Mouse (Mus musculus): ENCODE results near the gene Lrrfip1. TPM values are rescaled to one million over a fixed set of nuclear protein-coding genes. Genes with fewer than 3 reads are reported as not detected.
A peak's percentile ranks its signal among the peaks of the same experiment; 100 is the strongest.

Gene Lrrfip1
- polyA plus RNA-seq, 1 experiment from 2014 or later: 122 TPM

DNA sequence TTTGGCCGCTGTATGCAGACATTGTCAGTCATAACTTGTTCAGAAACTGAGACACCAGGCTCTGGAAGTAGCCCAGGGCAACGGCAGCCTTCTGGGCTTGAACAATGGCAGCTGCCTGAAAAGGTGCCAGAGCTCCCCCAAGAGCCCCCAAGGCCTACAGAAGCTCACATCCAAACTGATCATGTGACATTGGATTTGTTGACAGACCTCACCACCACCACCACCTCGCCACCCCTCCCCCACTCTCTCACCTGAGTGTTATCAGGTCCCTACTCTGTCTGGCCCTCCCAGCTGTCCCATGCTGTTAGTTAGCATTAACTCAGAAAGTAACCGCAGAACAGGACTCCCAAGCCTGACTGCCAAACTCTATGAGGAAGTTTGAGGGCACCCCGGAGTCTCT is 44.7 kb downstream of the Lrrfip1 start:
- Histone ChIP-seq H3K9ac (peak overlapping the region; percentile 61), H3K4me2 (peak overlapping the region; percentile 20; the same call in 1 of the 2 replicates), H3K9me3 (no peaks in the 10 kb centered on the region), H3K27ac (replicated peaks) (peak overlapping the region; percentile 86), H3K4me3 (no peak overlapping the region), H3K4me1 (peaks cover 98% of the 10 kb centered on the region), H3K36me3 (0 out of 2 replicates have a peak, but pooled peaks cover 7% of the 10 kb centered on the region), H3K27me3 (replicated peaks) (no peaks in the 10 kb centered on the region)
- no peak for ATAC-seq (ENCODE audit: extremely low read depth, insufficient number of reproducible peaks, low FRiP score, low TSS enrichment)
- WGBS: 38% methylated on average over 5 of the region's 5 CpGs

DNA sequence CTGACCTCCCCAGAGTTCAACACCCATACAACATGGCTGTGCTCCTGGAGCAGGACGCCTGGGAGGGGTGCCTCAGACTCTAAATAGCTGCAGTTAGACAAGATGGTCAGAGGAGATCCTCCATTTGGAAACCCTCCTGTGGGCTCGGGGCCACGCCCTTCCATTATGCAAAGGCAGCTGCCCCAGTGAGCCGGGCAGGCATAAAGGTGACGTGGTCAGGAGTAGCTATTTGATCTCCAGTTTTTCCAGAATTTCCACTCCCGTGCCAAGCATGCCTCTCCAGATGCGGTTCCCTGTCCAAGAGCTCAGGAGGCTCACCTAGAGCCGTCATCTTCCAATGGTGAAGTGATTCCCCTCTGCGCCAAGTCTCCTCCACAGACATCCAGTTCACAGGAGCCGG is 45.6 kb downstream of the Lrrfip1 start:
- Histone ChIP-seq H3K4me3 (no peak overlapping the region), H3K27me3 (replicated peaks) (no peaks in the 10 kb centered on the region), H3K4me1 (peaks cover 99% of the 10 kb centered on the region), H3K9ac (no peak overlapping the region), H3K27ac (replicated peaks) (peak overlapping the region; percentile 86), H3K9me3 (no peaks in the 10 kb centered on the region), H3K4me2 (no peak overlapping the region), H3K36me3 (0 out of 2 replicates have a peak, but pooled peaks cover 7% of the 10 kb centered on the region)
- ATAC-seq (ENCODE audit: extremely low read depth, insufficient number of reproducible peaks, low FRiP score, low TSS enrichment): no peak
- 73% methylated on average over 10 of the region's 10 CpGs for WGBS

DNA sequence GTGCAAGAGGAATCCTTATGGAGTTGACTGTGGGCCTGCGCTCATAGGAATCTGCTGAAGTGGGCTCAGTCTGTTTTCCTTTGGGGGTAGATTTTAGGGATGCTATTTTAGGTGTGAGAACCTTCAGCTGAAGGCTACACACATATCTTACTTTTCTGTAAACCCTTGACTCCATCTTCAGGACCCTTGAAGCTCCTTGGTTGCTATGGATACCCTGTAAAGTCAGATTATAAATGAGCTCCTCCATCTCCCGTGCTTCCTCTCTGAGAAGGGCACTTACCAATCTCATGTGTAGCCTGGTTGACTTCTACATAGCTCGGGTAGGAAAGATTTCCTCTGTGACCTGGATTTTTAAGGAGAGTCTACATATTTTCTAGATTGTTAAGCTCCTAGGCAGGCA is 46.1 kb downstream of the Lrrfip1 start:
- Histone ChIP-seq H3K4me2 (no peak overlapping the region), H3K36me3 (0 out of 2 replicates have a peak, but pooled peaks cover 7% of the 10 kb centered on the region), H3K9me3 (no peaks in the 10 kb centered on the region), H3K9ac (no peak overlapping the region), H3K27ac (replicated peaks) (peak overlapping the region; percentile 86; the same call in 1 of the 2 replicates), H3K27me3 (replicated peaks) (no peaks in the 10 kb centered on the region), H3K4me3 (no peak overlapping the region), H3K4me1 (peaks cover 98% of the 10 kb centered on the region)
- 51% methylated on average over 3 of the region's 3 CpGs for WGBS
- ATAC-seq (ENCODE audit: extremely low read depth, insufficient number of reproducible peaks, low FRiP score, low TSS enrichment): no peak

DNA sequence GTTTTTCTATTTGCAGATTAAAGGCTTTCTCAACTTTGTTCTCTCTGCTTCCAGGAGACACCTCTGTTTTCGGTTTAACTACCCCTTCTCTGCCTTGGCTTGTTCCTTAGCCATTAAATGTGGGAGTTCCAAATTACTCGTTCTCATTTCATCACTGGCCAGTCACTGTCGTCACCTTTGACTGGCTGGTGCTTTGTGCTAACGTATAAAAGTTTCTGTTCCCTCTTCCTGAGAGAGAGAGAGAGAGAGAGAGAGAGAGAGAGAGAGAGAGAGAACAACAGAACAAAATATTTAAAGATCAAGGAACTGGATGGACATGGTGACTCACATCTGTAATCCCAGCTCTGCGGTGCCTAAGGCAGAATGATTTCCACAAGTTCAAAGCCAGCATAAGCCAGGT is 47.7 kb downstream of the Lrrfip1 start:
- Histone ChIP-seq H3K4me2 (no peak overlapping the region), H3K36me3 (0 out of 2 replicates have a peak, but pooled peaks cover 6% of the 10 kb centered on the region), H3K27ac (replicated peaks) (no peak overlapping the region), H3K9ac (no peak overlapping the region), H3K27me3 (replicated peaks) (no peaks in the 10 kb centered on the region), H3K9me3 (no peaks in the 10 kb centered on the region), H3K4me1 (peaks cover 94% of the 10 kb centered on the region), H3K4me3 (no peak overlapping the region)
- 39% methylated on average over 5 of the region's 5 CpGs for WGBS
- ATAC-seq (ENCODE audit: extremely low read depth, insufficient number of reproducible peaks, low FRiP score, low TSS enrichment): no peak

DNA sequence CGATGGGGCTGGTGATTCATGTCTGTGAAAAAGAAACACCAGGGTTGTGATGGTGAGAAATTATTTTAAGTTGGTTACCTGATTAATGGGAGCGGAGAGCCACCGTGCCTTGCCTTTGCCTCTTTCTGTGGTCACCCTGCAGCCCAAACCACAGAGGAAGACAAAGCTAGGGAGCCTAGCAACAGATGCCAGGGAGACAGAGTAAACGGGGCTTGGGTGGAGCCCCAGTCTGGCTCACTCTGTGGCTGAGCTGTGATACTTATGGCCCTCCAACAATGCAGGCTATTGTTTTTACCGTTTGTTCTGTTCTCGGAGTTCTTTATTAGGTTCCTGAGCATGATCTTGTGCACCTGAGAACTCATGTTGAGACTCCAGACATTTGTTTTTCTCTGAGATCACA is 50.8 kb downstream of the Lrrfip1 start:
- no peak overlapping the region for H3K9ac ChIP-seq
- no peaks in the 10 kb centered on the region for H3K27me3 ChIP-seq (replicated peaks)
- no peak overlapping the region for H3K4me2 ChIP-seq
- no peak for ATAC-seq (ENCODE audit: extremely low read depth, insufficient number of reproducible peaks, low FRiP score, low TSS enrichment)
- H3K36me3 ChIP-seq: no peaks in the 10 kb centered on the region
- H3K4me3 ChIP-seq: no peak overlapping the region
- no peak overlapping the region for H3K27ac ChIP-seq (replicated peaks)
- 72% methylated on average over 6 of the region's 6 CpGs for WGBS
- peaks cover 87% of the 10 kb centered on the region for H3K4me1 ChIP-seq
- no peaks in the 10 kb centered on the region for H3K9me3 ChIP-seq

DNA sequence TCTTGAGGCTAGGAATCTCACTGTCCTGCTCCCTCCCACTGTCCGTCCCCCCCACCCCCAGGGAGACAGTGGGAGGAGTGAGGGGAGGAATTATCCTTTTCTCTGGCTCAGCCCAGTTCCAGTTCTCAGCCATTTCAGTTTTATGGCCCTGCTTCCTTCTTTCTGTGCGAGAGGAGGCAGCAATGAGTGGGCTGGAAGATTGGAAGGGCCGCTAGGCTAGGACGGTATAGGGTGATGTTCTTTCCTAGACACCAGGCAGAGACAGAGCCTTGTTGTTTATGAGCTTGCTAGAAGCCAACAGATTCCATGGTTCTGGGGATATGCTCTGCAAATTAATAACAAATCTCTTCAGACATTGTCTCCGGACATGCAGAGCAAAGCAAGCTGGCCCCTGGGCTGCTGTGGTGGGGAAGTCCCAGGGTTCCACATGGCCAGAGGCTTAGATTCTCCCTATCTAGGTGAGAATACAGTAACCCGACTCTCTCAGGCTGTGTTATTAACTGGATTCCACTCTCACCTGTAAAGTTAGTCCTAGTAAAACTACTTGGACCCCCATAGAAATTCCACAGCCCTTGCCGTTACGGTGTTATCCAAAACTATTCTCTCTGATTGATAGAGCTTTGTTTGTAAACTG is 53.0 kb downstream of the Lrrfip1 start:
- Histone ChIP-seq H3K36me3 (no peaks in the 10 kb centered on the region), H3K27ac (replicated peaks) (peak overlapping the region; percentile 29; the same call in 1 of the 2 replicates), H3K27me3 (replicated peaks) (no peaks in the 10 kb centered on the region), H3K4me1 (peaks cover 88% of the 10 kb centered on the region), H3K4me2 (peak overlapping the region; percentile 81), H3K9me3 (no peaks in the 10 kb centered on the region), H3K9ac (peak overlapping the region; percentile 88), H3K4me3 (peak overlapping the region; percentile 67; the same call in 1 of the 2 replicates)
- 63% methylated on average over 8 of the region's 8 CpGs for WGBS
- ATAC-seq (ENCODE audit: extremely low read depth, insufficient number of reproducible peaks, low FRiP score, low TSS enrichment): no peak

DNA sequence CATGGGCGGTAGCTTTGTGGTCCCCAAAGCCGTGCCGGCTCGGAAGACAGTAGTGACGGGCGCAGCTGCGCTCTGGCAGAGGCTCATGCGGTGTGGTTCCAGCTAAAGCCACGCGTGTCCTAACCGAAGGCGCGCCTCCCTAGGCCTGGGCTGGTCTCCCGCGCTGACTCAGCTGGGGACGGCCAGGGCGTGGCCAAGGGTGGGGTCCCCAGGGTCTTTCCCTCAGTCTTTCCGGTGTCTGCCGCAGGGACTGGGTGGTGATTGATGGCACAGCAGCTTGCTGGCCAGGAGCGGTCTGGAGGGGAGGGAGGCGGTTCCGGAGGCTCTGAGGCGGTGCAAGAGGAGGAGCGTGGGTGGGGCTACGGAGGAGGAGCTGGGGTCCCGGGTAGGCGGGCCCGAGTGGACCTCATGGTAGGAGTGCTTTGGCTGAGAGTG is 54.2 kb downstream of the Lrrfip1 start:
- Histone ChIP-seq H3K4me3 (peak overlapping the region; percentile 67), H3K36me3 (no peaks in the 10 kb centered on the region), H3K27me3 (replicated peaks) (no peaks in the 10 kb centered on the region), H3K4me1 (peaks cover 88% of the 10 kb centered on the region), H3K27ac (replicated peaks) (peak overlapping the region; percentile 97), H3K9ac (peak overlapping the region; percentile 88), H3K9me3 (no peaks in the 10 kb centered on the region), H3K4me2 (peak overlapping the region; percentile 81)
- peak; percentile 87 for ATAC-seq (ENCODE audit: extremely low read depth, insufficient number of reproducible peaks, low FRiP score, low TSS enrichment)
- under 1% methylated on average over 28 of the region's 28 CpGs for WGBS

DNA sequence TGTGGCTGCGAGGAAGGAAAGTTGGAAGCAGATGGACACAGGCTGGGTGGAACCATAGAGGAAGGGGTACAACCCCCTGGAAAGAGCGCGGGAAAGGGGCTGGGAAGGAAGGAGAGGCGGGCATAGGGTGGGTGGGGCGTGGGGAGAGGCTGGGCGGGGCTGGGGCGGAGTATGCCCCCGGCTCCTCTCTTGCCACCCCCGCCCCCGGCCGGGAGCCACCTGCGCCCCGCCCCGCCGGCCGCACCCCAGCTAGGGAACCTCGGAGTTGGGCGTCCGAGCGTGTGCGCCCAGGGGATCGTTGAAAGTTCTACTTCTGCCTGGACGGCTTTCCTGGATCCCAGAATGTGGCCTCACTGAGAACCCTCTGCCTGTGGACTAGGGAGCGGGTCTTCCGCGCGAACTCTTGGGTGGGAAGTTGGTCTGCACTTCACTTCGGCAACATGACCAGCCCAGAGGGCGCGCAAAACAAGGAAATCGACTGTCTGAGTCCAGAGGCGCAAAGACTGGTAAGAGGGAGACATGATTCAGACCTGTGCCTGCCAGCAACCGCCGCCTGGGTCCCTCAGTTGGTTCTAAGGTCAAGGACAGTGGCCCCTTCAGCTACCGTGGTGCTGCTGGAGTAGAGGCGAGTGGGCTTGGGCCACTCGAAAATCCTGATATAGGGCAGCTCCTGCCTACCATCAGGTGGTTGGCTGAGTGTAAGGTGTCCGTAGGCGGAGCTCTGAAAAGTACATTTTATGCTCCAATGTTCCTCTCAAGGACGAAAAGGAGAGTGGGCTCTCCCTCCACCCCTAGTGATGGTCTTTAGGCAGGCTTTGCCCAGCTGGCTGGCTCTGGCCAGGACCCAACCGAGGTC is 54.9 kb downstream of the Lrrfip1 start:
- peak; percentile 65 for ATAC-seq (ENCODE audit: extremely low read depth, insufficient number of reproducible peaks, low FRiP score, low TSS enrichment)
- Histone ChIP-seq H3K9ac (peak overlapping the region; percentile 88), H3K9me3 (no peaks in the 10 kb centered on the region), H3K36me3 (no peaks in the 10 kb centered on the region), H3K4me3 (peak overlapping the region; percentile 67), H3K27me3 (replicated peaks) (no peaks in the 10 kb centered on the region), H3K27ac (replicated peaks) (peak overlapping the region; percentile 97), H3K4me1 (peaks cover 88% of the 10 kb centered on the region), H3K4me2 (peak overlapping the region; percentile 81)
- WGBS: 1% methylated on average over 35 of the region's 41 CpGs

DNA sequence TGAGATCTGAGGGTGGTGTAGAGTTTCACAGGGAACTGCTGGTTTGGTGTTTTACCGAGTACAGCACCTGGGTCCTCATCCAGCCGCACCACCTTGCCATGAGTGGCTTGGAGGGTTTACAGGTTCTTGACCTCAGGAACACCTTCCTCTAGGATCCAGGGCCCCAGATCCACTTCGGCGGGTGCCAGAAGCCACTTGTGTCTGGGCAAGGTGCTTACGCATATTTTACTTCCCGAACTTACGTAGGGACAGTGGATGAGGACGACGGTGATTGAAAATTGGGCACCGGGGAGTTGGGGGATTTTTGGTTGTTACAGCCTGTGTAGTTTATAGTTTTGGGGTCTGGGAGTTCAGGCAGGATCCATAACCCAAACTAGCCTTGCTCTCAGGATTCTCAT is 55.5 kb downstream of the Lrrfip1 start:
- peak overlapping the region; percentile 81 for H3K4me2 ChIP-seq
- 17% methylated on average over 10 of the region's 10 CpGs for WGBS
- peaks cover 88% of the 10 kb centered on the region for H3K4me1 ChIP-seq

DNA sequence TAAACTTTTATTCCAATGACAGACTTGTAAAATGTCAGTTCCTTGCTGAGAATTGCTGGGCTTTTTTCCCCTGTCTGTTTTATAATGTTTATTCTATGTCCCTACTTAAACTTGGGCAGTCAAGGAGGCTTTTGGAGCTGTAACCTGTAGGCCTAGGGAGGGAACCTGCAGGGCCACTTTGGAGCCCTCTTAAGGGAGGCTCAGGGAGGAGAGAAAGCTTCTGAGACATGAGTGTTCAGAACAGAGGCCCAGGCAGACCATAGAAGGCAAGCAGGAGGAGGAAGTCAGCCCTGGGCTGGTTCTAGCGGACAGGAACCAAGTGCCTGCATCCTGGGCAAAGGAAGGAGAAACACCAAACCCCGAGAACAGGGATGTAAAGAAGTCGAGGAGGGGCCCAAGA is 56.3 kb downstream of the Lrrfip1 start:
- peak overlapping the region; percentile 67 for H3K4me3 ChIP-seq
- H3K9ac ChIP-seq: peak overlapping the region; percentile 88
- no peaks in the 10 kb centered on the region for H3K36me3 ChIP-seq
- no peak for ATAC-seq (ENCODE audit: extremely low read depth, insufficient number of reproducible peaks, low FRiP score, low TSS enrichment)
- no peaks in the 10 kb centered on the region for H3K9me3 ChIP-seq
- H3K27ac ChIP-seq (replicated peaks): peak overlapping the region; percentile 97
- H3K27me3 ChIP-seq (replicated peaks): no peaks in the 10 kb centered on the region
- WGBS: 29% methylated on average over 3 of the region's 3 CpGs
- H3K4me1 ChIP-seq: peaks cover 90% of the 10 kb centered on the region
- H3K4me2 ChIP-seq: peak overlapping the region; percentile 81

More for the DNA sequence above, 55.5 kb downstream of the Lrrfip1 start:
- peak overlapping the region; percentile 88 for H3K9ac ChIP-seq
- peak overlapping the region; percentile 97 for H3K27ac ChIP-seq (replicated peaks)
- no peaks in the 10 kb centered on the region for H3K36me3 ChIP-seq
- no peaks in the 10 kb centered on the region for H3K27me3 ChIP-seq (replicated peaks)
- no peaks in the 10 kb centered on the region for H3K9me3 ChIP-seq
- H3K4me3 ChIP-seq: peak overlapping the region; percentile 67
- ATAC-seq (ENCODE audit: extremely low read depth, insufficient number of reproducible peaks, low FRiP score, low TSS enrichment): no peak

DNA sequence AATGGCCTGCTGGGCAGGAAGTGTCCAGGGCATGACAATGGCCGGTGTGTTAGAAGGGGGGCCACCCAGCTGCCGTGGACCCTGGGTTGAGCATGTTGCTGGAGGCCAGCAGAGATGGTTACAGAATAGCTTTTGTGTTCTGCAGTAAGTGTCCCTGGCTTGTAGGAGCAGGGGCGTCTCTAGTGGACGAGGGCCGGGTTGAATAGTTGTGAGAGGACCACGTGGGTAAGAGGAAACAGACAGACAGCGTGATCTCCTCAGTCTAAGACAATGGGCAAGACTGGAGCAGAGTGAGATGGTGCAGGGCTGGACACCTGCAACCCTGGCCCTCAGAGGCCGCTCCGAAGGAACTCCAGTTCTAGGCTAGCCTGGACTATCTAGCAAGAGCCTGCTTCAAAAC is 57.2 kb downstream of the Lrrfip1 start:
- Histone ChIP-seq H3K9me3 (no peaks in the 10 kb centered on the region), H3K27ac (replicated peaks) (peak overlapping the region; percentile 97), H3K36me3 (no peaks in the 10 kb centered on the region), H3K4me1 (peaks cover 93% of the 10 kb centered on the region), H3K9ac (peak overlapping the region; percentile 88), H3K4me2 (peak overlapping the region; percentile 81), H3K4me3 (peak overlapping the region; percentile 67), H3K27me3 (replicated peaks) (no peaks in the 10 kb centered on the region)
- WGBS: 36% methylated on average over 9 of the region's 9 CpGs
- ATAC-seq (ENCODE audit: extremely low read depth, insufficient number of reproducible peaks, low FRiP score, low TSS enrichment): no peak

Data from heart, embryonic 13.5 days (tissue).